Mouse (Mus musculus): ENCODE measurements around the gene Sel1l2.
"Not testable (repeated sequence)": the region's sequence is repeated elsewhere in the genome, so short reads cannot be mapped to it uniquely, and the experiment has no call there.

Sel1l2 gene

GRCm38 (mm10) chr2:140203756-140204155 lies 185.8 kb downstream of the Sel1l2 start:
- DNase-seq, result no peak

- no peak for DNase-seq
Observed at GRCm38 (mm10) chr2:140202573-140202972, 186.9 kb downstream of the Sel1l2 start.

- DNase-seq, result no peak
Observed at GRCm38 (mm10) chr2:140200713-140201112, 188.8 kb downstream of the Sel1l2 start.

GRCm38 (mm10) chr2:140185685-140186210 lies 203.8 kb downstream of the Sel1l2 start:
- not testable (repeated sequence) for DNase-seq
